Mouse (Mus musculus) adrenal gland, postnatal 14 days (tissue): ENCODE measurements at regions not wholly inside any gene's neighbourhood (a gene's known extent, or its start where the extent isn't known, plus 50 kb on each side); places are given as distances from the start of the nearest gene placed in this dataset.
"Not testable (repeated sequence)": the region's sequence is repeated elsewhere in the genome, so short reads cannot be mapped to it uniquely, and the experiment has no call there.

ENCODE experiments used
- DNase-seq: peaks from one replicate; pipeline ENCODE4 v3.0.0; 2021; ENCODE audit warnings: mixed read lengths

DNA sequence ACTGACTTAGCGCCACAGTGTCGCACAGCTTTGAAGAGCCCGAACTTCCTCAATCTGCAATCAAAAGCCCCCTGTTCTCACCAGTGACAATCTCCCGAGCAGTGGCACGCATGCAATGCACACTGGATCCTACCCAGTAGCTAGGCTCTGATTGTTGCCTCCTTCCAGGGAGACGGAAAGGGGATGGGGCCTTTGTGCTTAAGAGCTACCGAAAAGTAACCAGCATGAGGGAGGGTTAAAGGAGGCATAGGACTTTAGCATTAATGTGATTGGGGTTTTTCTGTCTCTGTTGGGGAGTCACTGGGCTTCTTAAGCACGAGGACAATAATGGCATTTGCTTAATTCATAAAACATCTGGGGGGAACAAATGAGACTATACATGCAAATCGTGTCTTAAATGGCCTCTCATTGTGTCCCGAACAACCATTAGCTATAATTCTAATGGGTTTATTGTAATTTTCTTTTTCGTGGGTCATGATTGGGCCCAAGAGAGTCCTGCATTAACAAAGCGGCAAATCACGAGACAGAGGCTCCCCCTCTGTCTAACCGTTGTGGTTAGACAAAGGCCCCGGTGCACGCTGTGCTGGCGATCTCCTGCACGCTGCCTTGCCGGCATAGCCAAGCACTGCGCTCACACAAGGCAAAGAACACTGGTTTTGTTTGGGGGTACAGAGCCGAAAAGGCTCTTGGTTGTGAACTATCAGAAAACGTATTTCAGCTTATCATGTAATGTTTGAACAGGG lies 223.2 kb downstream of the Dact1 start:
- DNase-seq: no peak

DNA sequence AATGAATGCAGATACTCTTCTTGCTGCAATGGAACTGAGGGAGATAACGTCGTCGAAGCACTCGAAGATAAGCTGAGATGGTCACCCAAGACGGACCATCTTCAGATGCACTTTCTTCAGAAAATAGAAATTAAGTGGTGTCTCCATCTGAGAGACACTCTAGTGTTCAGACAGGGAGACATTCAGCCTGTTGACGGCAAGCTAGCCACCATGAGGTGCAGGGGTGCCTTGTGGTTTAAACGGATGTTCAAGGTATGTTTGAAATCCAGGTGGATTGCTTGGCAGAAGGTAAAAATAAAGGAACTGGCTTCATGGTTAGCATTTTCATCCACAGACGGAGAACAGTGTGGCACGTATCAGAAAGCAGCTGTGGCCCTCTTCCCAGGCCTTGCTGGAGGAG lies 224.0 kb downstream of the Dact1 start:
- no peak for DNase-seq

DNA sequence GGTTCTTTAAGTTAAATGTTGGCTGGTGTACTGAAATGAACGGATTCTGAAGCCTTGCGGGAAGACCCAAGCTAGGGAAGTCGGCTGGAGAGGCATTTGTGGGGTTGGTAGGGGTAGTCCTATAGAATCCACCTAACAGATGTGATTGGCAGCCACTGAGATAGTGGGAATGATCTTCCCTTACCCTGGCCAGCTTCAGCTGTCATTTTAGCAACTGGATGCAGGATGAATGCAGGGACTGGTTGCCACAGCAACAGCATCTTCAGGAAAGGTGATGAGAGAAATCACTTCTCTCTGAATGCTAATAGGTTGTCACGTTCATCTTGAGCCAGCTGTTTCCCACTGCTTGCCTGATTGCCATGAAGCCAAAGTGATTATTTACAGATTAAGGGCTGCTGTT lies 224.5 kb downstream of the Dact1 start:
- DNase-seq: no peak

DNA sequence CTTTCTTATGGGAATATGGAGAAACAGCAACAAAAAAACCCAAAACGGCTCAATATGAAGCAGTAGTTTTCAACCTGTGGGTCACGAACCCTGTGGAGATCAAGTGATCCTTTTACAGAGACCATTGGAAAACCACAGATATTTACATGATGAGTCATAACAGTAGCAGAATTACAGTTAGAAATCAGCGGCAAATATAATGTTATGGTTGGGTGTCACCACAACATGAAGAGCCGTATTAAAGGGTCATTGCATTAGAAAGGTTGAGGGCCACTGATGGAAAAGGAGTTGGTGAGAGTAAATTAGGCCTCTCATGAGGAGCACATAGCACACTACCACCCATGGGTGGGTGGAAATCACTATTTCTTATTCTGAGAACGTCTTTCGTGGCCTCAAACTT lies 225.6 kb downstream of the Dact1 start:
- no peak for DNase-seq

DNA sequence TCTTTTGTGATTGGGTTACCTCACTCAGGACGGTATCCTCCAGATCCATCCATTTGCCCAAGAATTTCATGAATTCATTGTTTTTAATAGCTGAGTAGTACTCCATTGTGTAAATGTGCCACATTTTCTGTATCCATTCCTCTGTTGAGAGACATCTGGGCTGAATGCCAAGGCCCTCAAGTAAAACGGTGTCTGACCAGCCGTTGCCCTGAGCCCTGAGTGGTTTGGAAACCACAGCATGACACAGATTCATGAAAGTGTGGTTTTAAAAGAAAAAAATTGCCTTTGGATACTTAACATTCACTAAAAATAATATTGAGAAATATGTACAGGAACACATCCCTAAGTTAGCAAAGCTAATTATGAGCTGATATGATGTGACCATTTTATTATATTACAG lies 226.1 kb downstream of the Dact1 start:
- DNase-seq: not testable (repeated sequence)

DNA sequence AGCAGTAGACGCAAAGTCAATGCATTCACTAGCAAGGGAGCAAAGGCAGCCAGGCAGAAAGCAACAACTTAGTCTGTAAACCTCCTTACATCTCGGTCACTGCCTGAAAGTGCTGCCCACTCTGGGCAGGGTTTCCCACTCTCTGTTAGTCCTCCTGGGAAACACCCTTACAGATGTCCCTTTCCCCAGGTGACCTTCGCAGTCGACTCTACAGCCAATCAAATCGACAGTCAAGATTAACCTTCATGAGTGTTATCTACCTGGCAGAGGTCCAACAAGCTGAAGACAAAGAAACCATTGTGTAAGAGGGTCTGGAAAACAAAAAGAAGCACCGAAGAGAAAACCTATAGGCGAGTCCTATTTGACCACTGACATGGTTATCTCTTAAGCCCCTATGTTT lies 229.0 kb downstream of the Dact1 start:
- no peak for DNase-seq

DNA sequence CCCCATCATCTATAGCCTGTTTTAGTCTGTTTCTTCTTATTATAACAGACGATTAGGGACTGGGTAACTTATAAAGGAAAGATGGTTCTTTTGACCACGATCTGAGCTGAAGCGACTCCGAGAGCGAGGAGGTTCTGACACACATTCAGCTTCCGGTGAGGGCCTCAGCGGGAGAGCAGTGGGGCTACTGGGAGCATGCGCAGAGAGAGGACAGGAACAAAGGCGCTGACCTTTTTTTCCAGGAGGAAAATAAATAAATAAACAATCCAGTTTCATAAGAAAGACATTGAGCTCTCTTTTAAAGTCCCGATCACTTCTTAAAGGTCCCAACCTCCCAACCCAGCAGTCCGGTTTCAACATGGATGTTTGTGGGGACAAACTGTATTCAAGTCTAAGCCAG lies 230.6 kb downstream of the Dact1 start:
- DNase-seq: no peak

DNA sequence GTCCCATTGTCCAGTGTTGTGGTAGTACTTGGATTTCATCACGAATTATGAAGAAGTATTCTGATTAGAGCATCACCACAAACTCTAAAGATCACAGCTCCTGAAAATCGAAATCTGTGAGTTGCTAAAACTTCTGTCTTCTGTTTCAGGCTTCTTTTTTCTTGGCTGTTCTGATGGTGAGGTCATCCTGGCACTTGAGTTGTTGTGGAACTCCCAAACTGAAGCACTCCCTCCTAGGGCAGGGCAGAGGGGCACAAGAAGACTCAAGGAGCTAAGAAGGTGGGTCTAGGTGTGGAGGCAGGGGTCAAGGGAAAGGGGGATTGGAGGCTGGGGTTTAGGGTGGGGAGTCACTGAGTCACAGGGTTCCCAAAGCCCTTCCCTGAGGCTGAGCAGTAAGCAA lies 232.3 kb downstream of the Dact1 start:
- DNase-seq: no peak

DNA sequence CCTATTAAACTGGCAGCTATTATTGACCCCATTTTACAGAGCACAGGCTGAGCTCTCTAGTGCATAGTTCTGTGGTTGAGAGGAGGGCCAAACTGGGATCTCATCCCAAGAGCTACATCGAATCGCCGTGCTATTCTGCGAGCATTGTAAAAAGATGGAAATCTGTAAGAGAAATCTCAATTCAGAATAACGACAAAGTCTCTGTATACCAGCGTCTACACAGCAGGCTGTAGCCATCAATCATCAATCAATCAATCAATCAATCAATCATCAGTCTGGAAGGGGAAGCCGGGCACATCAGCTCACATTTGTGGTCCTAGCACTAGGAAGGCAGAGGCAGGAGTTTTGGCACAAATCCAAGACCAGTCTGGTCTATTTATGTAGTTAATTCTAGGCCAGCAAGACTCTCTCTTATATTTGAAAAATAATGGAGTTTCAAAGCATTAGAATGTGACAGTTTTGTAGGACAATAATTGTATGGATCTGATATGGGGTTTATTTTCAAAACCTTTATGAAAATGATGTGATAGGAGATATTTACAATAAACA lies 234.0 kb downstream of the Dact1 start:
- DNase-seq: no peak

DNA sequence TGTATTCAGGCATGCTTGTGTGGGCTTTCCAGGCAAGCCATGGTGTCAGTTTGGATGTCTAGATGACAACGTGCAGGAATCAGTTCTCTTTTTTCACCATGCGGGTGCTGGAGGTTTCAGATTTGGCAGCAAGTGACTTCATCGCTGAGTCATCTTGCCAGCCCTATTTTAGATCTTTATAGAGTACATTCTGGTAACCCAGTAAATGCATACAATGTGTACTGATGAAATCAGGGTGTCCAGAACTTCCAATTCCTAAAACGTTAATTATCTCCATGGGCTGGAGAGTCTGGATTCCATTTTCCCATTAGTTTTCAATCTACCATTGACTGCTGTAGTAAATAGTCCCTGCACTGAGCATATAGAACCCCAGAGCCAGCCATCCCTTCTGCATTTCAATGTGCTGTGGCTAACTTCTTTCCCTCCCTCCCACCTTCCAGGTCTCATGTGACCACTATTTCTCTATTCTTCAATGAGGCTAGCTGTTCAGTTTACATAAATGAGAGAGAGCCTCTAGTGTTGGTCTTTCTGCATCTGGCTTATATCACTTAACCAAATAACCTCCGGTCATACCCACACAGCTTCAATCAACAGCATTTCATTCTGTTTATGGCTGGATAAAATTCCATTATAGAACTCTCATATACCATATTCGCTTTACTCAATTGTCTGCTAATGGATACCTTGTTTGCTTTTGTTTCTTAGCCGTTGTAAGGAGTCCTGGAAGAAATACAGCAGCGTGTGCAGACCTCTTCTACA lies 234.9 kb downstream of the Dact1 start:
- DNase-seq: no peak

DNA sequence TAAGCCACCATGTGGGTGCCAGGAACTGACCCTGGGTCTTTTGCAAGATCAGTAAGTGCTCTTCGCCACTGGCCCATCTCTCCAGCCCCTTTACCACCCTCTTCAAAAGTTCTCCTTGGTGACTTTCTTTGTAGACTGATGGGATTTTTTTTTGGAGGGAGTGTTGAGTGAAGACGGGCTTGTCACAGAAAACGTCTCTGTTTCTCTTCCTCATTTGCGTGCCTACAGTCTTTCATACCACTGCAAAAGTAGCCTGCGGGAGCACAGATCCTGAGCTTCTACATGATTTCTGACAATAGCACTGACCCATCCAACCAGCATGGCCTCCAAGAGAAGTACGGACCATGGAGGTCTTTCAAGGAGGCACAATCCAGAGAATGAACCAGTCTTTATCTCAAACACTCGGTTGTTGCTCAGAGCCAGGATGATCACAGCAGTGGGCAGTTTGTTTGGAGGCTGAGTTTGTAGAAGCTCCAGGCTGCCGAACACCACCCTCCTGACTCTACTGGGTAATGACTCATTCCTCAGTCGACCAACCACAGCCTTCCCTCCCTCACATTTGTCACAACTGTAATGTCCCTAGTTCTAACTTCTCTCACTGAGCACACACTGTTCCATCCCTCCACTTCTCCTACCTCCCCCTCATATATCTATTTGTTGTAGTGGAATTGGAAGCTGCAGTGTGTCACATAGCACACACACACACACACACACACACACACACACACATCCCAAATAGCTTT lies 237.0 kb downstream of the Dact1 start:
- no peak for DNase-seq

DNA sequence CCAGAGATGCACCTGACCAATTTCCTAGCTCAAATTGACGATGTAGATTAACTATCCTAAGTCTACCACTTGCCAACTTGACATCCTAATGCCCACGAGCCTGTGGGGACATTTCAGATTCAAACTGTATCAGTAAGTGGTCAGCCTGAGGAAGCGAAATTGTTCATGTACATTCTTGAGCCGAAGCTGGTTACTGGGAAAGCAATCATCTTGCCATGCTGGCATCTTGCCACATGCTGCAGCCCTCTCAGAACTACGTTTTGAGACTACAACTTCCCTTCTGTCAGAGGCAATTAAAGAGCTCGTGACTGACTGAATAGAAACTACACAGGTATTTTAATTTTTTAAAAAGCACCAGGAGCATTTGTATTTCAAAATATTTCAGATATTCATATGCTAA lies 239.7 kb downstream of the Dact1 start:
- no peak for DNase-seq

DNA sequence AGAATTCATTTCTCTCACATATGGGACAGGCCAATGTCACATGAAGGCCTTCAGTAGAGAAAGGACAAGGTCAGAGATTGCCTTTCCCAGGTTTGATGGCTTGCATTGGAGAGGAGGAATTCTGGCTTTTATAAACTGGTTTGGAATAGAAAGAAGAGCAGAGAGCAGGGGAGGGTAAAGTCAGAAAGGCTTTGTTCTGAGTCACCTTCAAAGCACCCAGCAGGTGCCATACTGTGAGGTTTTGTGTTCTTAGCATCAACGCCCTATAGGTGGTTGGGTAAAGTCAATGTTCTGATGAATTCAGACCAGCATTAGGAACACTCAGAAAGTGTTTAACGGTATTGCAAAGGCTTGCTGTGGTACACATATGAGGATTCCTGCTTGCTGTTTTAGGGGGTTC lies 244.5 kb downstream of the Dact1 start:
- DNase-seq: no peak

DNA sequence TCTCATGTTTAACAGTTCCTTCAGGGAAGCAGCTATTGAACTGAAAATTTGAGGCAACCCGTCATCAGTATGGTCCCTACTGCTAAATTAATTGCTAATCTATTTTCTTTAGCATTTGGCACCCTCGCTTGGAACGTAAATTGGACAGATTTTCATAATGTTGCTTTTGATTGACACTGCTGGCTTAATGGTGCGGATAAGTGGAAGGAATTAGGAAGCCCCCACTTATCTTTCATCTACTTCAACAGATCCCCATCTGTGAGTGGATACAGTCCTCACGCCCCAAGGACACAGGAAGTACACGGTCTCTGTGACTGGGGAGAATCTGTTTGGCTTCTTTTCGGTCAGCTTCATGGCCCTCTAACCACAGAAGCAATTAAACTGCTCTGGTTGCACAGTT lies 251.6 kb downstream of the Dact1 start:
- DNase-seq: no peak

DNA sequence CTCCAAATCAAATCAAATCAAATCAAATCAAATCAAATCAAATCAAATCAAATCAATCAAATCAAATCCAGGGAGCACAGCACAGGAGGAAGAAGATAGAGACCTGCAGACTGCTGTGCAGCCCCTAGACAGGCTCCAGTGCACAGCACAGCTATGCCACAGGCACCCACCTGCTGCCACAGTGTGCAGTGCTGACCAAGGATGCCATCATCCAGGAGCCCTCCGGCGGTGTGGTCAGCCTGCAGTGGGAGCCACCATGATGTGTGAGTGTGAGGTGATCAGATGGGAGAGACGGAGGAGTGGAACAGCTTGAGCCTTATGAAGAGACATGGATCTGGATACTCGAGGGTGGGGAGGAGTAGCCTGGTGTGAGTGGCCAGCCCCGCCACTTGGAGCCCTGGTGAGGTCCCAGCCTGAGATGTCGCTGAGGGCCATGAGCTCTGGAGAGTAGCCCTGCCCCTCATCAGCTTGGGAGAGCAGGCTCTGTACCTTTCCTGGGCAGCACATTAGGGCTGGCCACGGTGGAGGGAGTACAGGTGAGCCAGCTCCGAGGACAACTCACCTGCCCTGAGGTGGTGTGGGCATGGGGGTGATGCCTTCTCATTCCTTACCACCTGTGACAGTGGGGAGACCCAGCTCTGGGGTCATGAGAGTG lies 252.4 kb downstream of the Dact1 start:
- DNase-seq: no peak

DNA sequence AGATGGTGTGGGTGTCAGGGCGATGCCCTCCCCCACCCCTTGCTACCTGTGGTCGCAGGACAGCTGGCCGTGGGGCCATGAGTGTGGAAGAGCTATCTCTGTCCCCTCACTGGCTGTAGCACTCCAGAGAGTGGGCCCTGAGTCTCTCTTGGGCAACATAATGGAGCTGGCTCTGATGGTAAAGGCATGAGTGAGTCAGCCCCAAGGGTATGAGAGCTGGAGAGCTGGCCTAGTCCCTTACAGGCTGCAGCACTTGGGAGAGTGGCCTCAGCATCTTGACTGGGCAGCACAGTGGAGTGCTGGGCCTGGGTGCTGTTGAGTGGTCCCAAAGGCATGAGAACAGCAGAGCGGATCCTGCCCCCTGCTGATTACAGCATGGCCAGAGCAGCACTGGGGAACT lies 253.5 kb downstream of the Dact1 start:
- no peak for DNase-seq

DNA sequence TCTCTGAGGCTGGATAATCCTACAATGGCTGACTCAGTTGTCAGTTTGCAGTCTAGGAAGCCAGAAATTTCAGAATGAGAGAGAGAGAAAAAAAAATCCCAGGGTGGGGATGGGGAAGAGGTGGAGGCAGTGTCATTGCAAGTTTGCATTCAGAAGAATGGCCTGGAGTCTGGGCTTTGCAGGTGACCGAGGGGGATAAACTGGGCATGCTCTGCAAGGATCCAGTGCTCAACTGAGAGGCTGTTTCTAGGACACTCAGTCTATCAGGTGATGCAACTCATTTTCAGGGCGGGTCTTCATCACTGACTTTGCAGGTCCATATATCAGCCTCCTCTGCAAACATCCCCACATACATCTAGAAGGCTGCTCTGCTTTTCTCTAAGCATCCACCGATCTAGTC lies 256.7 kb downstream of the Dact1 start:
- no peak for DNase-seq

DNA sequence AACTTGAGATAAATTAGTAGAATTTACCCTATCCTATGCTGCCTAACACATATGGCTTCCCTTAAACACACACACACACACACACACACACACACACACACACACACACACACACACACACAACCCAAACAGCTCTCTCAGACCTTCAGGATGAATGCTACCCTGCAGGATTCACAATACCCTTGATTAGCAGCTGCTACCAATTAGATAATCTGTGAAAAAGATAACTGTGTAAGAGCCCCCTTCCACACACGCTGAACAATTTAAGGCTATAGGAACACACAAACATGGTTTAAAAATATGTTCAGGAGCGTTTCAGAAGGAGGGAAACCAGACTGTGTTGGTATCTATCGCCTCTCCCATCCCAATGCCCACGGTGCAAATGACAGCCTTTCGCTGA lies 258.6 kb downstream of the Dact1 start:
- no peak for DNase-seq

DNA sequence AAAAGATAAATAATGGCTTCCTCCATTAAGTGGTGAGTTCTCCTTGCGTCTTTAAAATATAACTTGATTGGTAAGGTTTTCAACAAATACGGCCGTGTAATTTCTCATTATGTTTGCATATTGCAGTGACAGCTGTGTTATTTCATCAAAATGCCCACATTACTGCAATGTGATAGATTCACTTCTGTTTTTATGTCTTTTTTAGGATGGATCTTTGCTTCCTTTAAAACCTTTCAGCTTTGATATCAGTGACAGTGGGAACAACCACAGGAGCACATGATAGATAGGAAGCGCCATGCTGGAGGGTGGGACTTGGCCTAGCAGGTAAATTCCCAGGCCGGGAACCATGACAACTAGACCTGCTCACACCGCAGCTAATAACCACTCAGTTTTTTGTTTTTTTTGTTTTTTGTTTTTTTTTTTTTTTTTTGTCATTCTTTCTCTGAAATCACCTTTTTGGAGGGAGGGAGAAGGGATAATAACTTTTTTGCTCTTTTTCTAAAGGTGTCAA lies 259.3 kb downstream of the Dact1 start:
- no peak for DNase-seq

DNA sequence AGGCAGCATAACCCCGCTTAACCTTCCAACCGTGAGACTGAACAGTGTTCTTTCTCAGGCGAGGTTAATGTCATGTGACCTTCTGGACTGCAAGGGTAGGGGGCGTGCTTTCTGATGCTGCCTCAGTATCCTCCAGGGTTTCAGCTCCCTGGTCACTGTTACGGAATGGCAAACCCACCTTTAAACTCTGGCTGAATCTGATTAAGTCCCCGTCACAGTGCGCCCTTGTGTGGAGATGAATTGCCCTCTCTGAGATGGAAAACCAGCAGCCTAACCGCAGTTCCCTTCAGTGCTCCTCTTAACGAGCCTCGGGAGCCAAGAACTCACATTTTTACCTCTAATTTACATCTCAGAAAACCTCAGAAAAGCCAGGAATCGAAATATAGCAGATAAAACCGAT lies 260.0 kb downstream of the Dact1 start:
- no peak for DNase-seq

DNA sequence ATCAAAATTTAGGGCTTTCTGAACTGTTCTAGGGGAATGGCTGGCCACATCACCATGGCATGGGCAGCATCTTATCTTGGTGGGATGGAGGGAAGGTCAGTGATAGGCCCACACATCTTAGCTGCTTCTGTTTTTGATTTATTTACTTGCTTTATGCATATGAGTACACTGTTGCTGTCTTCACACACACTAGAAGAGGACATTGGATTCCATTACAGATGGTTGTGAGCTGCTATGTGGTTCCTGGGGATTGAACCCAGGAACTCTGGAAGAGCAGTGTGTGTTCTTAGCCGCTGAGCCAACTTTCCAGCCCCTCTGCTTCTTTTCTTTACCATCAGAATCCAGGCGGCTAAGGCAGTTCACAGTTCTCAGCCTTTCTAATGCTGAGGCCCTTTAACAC lies 260.4 kb downstream of the Dact1 start:
- DNase-seq: no peak

DNA sequence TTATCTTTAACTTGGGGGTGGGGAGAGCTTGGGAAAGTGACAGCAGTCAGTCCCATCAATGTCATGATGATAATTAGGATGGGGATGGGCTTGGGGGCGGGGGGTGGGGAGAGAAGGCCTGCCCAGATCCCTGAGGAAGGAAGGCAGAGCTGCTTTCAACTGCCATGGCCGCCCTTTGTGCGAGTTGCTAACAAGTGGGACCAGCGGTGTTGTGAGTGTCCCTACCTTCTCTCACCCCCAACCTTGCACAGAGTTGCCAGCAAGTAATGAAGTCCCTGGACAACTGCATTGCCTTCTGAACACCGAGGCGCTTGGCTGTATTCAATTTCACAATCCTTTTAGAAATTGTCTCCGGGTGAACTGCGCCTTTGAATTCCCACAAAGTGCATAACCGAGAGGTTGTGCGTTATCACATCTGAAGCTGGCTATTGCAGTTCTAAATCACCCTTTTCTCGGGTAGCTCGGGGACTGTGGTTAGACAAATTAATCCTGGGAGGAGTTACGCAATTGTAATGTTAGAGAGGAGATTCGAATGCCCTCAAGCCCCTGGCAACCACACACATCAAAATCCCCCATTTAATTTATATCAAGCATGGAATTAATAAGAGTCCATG lies 257.9 kb upstream of the Daam1 start:
- no peak for DNase-seq
